Mouse (Mus musculus): Measurements from ENCODE around the gene Rarb. TPM values are rescaled to one million over a fixed set of nuclear protein-coding genes. Genes with fewer than 3 reads are reported as not detected.

Gene Rarb
- total and polyA plus RNA-seq, 2 experiments from 2014 or later: 8.5 to 14.4 TPM

GRCm38 (mm10) chr14:16714344-16714955, 104.5 kb downstream of the Rarb start:
- Histone ChIP-seq H3K9me3 (replicated peaks; ENCODE audit: control insufficient read depth, low read length) (no peaks in the 10 kb centered on the region), H3K4me2 (ENCODE audit: low read depth, low read length) (peak overlapping the region; percentile 15; the same call in 1 of the 2 replicates), H3K27me3 (ENCODE audit: control insufficient read depth, insufficient read depth, low read length) (no peaks in the 10 kb centered on the region), H3K36me3 (replicated peaks; ENCODE audit: control insufficient read depth, insufficient read depth, low read length) (no peaks in the 10 kb centered on the region), H3K9ac (replicated peaks; ENCODE audit: low read depth, low read length) (no peak overlapping the region), H3K4me1 (ENCODE audit: control insufficient read depth, insufficient read depth) (peaks cover 13% of the 10 kb centered on the region), H3K27ac (ENCODE audit: low read depth) (no peak overlapping the region), H3K4me3 (ENCODE audit: low read depth, low read length) (no peak overlapping the region)
- peak; percentile 78 for ATAC-seq (ENCODE audit: insufficient read depth, low read depth)
- WGBS: 11% methylated on average over 9 of the region's 9 CpGs
- TF ChIP-seq EP300 (IDR thresholded peaks at IDR 0.05; ENCODE audit: low read depth) (no peak), CTCF (IDR thresholded peaks at IDR 0.05; ENCODE audit: low read depth) (no peak)
- peak; percentile 18 for DNase-seq (ENCODE audit: low spot score)

DNA sequence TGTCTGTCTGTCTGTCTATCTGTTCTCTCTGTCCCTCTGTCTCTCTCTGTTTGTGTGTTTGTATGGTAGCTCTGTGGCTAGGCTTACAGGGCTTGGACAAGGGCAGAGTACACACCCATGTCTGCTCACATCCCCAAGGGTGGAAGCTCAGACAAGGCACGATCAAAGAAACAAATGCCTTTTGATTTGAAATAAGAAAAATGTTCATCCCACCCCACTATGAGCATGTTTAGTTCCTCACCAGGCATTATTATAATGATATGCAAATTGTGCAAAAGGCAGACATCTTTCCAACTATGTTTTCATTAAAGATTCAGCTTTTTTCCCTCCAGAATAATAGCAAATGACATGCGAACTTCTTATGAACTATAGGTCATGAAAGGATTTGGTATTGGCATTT, 105.2 kb downstream of the Rarb start:
- Histone ChIP-seq H3K4me1 (ENCODE audit: control insufficient read depth, insufficient read depth) (peaks cover 13% of the 10 kb centered on the region), H3K27ac (ENCODE audit: low read depth) (no peak overlapping the region), H3K9ac (replicated peaks; ENCODE audit: low read depth, low read length) (no peak overlapping the region), H3K9me3 (replicated peaks; ENCODE audit: control insufficient read depth, low read length) (no peaks in the 10 kb centered on the region), H3K36me3 (replicated peaks; ENCODE audit: control insufficient read depth, insufficient read depth, low read length) (no peaks in the 10 kb centered on the region), H3K4me3 (ENCODE audit: low read depth, low read length) (no peak overlapping the region), H3K27me3 (ENCODE audit: control insufficient read depth, insufficient read depth, low read length) (no peaks in the 10 kb centered on the region), H3K4me2 (ENCODE audit: low read depth, low read length) (no peak overlapping the region)
- no peak for DNase-seq (ENCODE audit: low spot score)
- TF ChIP-seq EP300 (IDR thresholded peaks at IDR 0.05; ENCODE audit: low read depth) (no peak), CTCF (IDR thresholded peaks at IDR 0.05; ENCODE audit: low read depth) (no peak)
- ATAC-seq (ENCODE audit: insufficient read depth, low read depth): no peak
- WGBS: 61% methylated on average over 2 of the region's 2 CpGs

- ATAC-seq (ENCODE audit: insufficient read depth, low read depth): no peak
- TF ChIP-seq CTCF (IDR thresholded peaks at IDR 0.05; ENCODE audit: low read depth) (no peak), EP300 (IDR thresholded peaks at IDR 0.05; ENCODE audit: low read depth) (no peak)
- no peak for DNase-seq (ENCODE audit: low spot score)
Measured at GRCm38 (mm10) chr14:16699228-16699627, 119.7 kb downstream of the Rarb start.

GRCm38 (mm10) chr14:16695453-16696120, 123.4 kb downstream of the Rarb start:
- H3K9ac ChIP-seq (replicated peaks; ENCODE audit: low read depth, low read length): no peak overlapping the region
- peak; percentile 61 for DNase-seq (ENCODE audit: low spot score)
- no peak overlapping the region for H3K4me2 ChIP-seq (ENCODE audit: low read depth, low read length)
- H3K36me3 ChIP-seq (replicated peaks; ENCODE audit: control insufficient read depth, insufficient read depth, low read length): no peaks in the 10 kb centered on the region
- no peak overlapping the region; the same call in 1 of the 2 replicates for H3K27ac ChIP-seq (ENCODE audit: low read depth)
- no peak for TF ChIP-seq CTCF (IDR thresholded peaks at IDR 0.05; ENCODE audit: low read depth)
- no peak for TF ChIP-seq EP300 (IDR thresholded peaks at IDR 0.05; ENCODE audit: low read depth)
- no peak overlapping the region for H3K4me3 ChIP-seq (ENCODE audit: low read depth, low read length)
- 29% methylated on average over 3 of the region's 3 CpGs for WGBS
- peak; percentile 68 for ATAC-seq (ENCODE audit: insufficient read depth, low read depth)
- no peaks in the 10 kb centered on the region for H3K27me3 ChIP-seq (ENCODE audit: control insufficient read depth, insufficient read depth, low read length)
- H3K4me1 ChIP-seq (ENCODE audit: control insufficient read depth, insufficient read depth): peaks cover 5% of the 10 kb centered on the region; the same call in 1 of the 2 replicates
- H3K9me3 ChIP-seq (replicated peaks; ENCODE audit: control insufficient read depth, low read length): no peaks in the 10 kb centered on the region

More at GRCm38 (mm10) chr14:16699228-16699627, 119.7 kb downstream of the Rarb start:
- no peaks in the 10 kb centered on the region for H3K27me3 ChIP-seq (ENCODE audit: control insufficient read depth, insufficient read depth, low read length)
- peaks cover 5% of the 10 kb centered on the region; the same call in 1 of the 2 replicates for H3K4me1 ChIP-seq (ENCODE audit: control insufficient read depth, insufficient read depth)
- H3K36me3 ChIP-seq (replicated peaks; ENCODE audit: control insufficient read depth, insufficient read depth, low read length): no peaks in the 10 kb centered on the region
- H3K4me2 ChIP-seq (ENCODE audit: low read depth, low read length): no peak overlapping the region
- WGBS: 62% methylated on average over 4 of the region's 4 CpGs
- H3K9me3 ChIP-seq (replicated peaks; ENCODE audit: control insufficient read depth, low read length): no peaks in the 10 kb centered on the region
- H3K4me3 ChIP-seq (ENCODE audit: low read depth, low read length): no peak overlapping the region
- H3K27ac ChIP-seq (ENCODE audit: low read depth): no peak overlapping the region
- no peak overlapping the region for H3K9ac ChIP-seq (replicated peaks; ENCODE audit: low read depth, low read length)

- H3K4me2 ChIP-seq (ENCODE audit: low read depth, low read length): no peak overlapping the region
- DNase-seq (ENCODE audit: low spot score) (no peak), ATAC-seq (ENCODE audit: insufficient read depth, low read depth) (no peak)
- H3K9ac ChIP-seq (replicated peaks; ENCODE audit: low read depth, low read length): no peak overlapping the region
- H3K27ac ChIP-seq (ENCODE audit: low read depth): no peak overlapping the region
- WGBS: 84% methylated on average over 3 of the region's 3 CpGs
- no peaks in the 10 kb centered on the region for H3K9me3 ChIP-seq (replicated peaks; ENCODE audit: control insufficient read depth, low read length)
- no peaks in the 10 kb centered on the region for H3K36me3 ChIP-seq (replicated peaks; ENCODE audit: control insufficient read depth, insufficient read depth, low read length)
- no peaks in the 10 kb centered on the region for H3K4me1 ChIP-seq (ENCODE audit: control insufficient read depth, insufficient read depth)
- H3K27me3 ChIP-seq (ENCODE audit: control insufficient read depth, insufficient read depth, low read length): no peaks in the 10 kb centered on the region
- TF ChIP-seq EP300 (IDR thresholded peaks at IDR 0.05; ENCODE audit: low read depth) (no peak), CTCF (IDR thresholded peaks at IDR 0.05; ENCODE audit: low read depth) (no peak)
- H3K4me3 ChIP-seq (ENCODE audit: low read depth, low read length): no peak overlapping the region
Measured at GRCm38 (mm10) chr14:16678335-16678734, 140.6 kb downstream of the Rarb start.

All from heart, postnatal 0 days (tissue).